Mouse (Mus musculus): ENCODE measurements around the gene Ipo11. TPM values are rescaled to one million over a fixed set of nuclear protein-coding genes. Genes with fewer than 3 reads are reported as not detected.

Gene Ipo11
- polyA plus RNA-seq (2012; rRNA removed): 5.8 and 6.1 TPM in 2 replicates

GRCm38 (mm10) chr13:106936256-106937137 is at the start of gene Ipo11:
Ipo11 (minus strand) TSS chr13:106936958.

GRCm38 (mm10) chr13:106946594-106947540 is 10.1 kb upstream of the Ipo11 start, which contains the start of gene Dimt1:
Dimt1 (plus strand) TSS chr13:106947127.

Other genes starting within 250 kb of the Ipo11 start
- 0.59 and 1.1 TPM in 2 replicates for gene Dimt1, start 10.2 kb upstream of the Ipo11 start, polyA plus RNA-seq (2012; rRNA removed)
- 0.09 and 0.15 TPM in 2 replicates for gene Kif2a, start 85.2 kb upstream of the Ipo11 start, polyA plus RNA-seq (2012; rRNA removed)

Data from stomach, adult 2 months (tissue).